Mouse (Mus musculus) induced T-regulatory cell, adult 2 months (primary cell): ENCODE results near the gene Krt82.

Source experiments
- DNase-seq: peaks from one replicate; pipeline ENCODE4 v3.0.0-alpha.2; 2012; ENCODE audit warnings: low read depth

Gene Krt82

DNA sequence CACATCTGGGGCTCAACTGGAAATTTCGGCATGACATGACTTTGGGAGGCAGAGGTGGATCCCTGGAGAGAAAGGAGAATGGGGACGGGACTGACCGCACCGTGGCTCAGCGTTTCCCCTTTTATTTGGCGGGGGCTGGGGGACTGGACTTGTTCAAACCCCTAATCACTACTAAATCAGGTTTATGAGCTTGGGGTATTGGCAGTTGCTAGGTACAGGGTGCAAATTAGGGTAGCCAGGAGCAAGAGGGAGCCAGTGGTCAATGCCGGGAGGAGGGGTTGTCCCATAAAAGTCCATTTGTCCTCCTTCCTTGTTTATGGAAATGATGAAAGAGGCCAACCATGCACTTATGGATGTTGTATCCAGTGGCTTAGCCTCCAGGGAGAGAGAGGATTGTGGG is at the start of gene Krt82:
TSS of gene Krt82 (minus strand) at position 101 of the 400 bp plus-strand sequence.
- DNase-seq = no peak

DNA sequence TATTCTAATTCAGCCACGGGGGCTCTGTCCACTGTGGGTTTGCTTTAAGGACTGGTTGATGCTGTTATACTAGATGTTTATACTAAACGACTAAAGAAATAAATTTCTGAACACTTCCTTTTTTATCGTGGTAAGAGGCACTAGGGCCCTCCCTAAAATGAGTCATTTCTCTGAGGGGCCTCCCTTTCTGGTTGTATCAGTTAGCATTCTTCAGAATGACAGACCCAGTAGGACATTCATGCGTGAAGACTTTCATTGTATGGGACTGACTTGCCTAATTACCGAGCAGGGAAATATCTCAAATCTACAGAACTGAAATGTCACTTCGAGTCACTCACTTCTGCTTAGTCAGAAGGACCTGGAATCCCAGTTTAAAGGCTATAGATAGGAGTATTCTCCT is 48.7 kb upstream of the Krt82 start:
- DNase-seq = no peak

DNA sequence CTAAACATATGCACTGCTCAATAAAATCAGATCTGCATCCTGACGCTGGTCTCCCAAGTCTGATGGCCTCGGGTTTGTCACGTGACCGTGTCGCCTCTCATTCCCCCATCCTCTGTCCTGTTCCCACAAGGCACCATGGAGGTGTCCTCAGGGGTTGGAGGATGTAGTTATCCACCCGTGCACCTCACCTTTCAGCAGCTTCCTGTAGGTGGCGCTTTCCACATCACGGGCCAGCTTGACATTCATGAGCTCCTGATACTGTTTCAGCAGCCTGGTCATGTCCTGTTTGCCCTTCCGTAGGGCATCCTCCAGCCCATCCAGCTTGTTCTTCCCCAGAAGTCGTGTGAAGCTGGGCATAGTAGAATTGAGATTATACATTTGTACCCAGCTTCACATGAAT is 37.7 kb upstream of the Krt82 start:
- DNase-seq = peak; percentile 13

DNA sequence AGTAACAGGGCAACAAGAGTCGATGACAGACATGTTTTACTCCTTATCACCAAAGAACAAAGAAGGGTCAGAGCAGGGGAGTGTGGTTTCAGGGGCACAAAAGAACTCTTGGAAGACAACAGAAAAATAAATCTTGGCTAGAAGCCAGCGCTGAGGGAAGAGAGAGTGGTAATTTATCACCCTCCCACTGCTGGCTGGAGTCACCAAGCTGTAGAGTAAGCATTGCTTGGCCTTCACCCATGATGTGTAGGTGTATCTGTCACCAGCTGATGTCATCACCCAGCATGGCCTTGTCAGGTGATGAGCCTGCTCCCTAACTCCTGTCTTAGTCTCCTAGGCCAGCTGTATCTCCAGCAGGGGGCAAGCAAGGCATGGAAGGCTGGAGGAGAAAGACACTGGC is 34.0 kb upstream of the Krt82 start:
- no peak for DNase-seq

DNA sequence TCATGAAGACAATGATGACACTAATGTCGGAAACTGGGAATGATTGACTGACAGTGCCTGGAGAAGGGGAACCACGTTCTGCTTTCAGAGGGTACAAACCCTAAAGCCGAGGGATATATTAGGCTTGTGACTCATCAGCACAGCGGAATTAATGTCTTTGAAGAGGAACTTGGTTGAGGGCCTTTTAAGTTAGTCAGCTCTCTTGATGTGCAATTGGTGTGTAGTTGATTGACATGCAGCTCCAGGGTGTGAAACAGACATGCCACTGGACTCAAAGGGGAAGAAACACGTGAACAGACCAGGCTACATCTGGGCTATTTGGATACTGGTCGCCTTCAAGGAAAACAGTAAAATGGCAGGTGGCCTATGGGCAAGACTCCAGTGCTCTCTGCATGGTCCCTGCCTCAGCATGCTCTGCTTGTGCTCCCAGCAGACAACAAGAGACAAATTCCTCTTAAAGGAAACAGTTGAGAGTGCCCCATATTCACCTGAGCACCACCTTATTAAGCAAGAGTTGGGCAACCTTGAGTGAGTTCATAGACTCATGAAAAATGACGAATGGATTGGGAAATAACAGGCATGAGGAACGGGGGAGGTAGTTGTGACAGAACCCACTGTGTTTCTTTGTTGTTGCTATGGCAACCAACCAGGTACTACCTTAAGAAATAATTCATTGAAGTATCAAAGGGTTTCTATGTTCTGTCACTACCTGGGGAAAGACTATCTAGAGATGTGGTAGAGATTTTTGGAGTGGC is 32.9 kb upstream of the Krt82 start:
- no peak for DNase-seq

DNA sequence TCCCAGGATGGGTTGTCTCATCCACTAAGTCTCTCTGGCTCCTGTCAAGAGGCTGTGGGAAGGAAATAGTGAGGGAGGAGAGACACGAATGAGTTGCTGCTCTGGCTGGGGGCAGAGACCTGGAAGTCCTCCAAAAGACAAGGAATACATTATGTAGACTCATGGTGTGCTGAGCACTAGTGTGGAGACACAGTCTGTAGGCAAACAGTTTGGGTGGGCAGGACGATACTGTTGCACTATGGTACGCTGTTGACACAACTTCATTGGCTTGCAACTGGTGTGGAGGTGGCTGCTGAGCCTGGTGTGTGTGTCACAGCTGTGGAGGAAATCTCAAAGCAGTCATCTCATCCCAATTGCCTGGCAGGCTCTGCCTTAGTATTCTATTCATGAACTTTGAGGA is 31.2 kb upstream of the Krt82 start:
- no peak for DNase-seq

DNA sequence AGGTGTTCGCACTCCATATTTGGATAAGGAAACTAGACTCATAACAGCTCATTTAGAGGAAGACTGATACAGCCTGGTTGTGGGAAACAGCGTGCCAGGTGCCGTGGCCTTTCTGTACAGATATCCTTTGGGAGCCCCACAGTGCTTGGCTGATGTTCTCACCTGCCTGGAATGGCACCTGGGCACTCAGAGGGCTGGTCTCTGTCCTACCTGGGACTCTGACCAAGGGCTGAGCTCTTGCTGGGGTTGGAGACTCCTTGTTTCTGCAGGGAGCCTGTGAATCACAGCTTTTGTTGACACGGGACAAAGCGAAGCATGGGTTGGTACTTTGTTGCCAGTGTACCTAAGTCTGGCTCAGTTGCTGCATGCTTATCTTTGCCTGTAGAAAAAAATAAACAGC is 25.0 kb upstream of the Krt82 start:
- no peak for DNase-seq

DNA sequence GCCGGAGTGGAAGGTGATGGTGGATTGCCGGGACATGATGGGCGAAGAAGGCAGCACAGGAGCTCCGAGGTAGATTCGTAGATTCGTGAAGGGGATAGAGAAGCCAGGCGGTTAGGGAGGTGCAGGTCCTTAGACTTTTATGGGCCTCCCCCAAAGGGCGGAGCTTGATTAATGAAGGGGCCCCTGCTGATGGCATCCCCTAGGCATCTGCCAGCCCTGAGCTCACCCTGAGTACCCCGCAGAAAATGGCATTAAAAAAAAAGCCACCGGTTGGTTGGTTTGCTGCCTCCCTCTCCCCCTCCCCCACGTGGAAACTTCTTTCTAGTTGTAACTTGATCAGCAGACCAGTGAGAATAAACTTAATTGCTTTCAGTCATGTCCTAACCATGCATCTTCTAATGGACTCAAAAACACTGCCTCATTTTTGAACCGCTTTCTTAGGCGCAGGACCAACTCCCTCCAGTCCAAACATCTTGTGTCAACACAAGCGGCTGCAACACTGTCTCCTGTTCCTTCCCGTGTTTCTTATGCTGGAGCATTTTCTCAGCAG is 23.4 kb upstream of the Krt82 start, which contains the start of gene Krt75:
TSS of gene Krt75 (minus strand) at position 109 of the 550 bp plus-strand sequence.
- DNase-seq = no peak

DNA sequence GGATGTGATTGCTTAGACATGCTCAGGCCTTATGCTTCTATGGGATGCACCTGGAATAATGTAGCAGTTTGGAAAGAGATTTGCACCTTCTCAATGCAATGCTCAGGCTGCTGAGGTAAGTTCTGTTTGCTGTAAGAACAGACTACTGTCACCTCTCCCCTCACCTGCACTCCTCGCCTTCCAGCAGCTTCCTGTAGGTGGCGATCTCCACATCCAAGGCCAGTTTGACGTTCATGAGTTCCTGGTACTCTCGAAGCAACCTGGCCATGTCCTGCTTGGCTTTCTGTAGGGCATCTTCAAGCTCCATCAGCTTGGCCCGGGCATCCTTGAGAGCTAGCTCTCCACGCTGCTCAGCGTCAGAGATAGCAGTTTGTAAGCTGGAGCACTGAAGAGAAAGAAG is 17.3 kb upstream of the Krt82 start:
- DNase-seq = peak; percentile 19

DNA sequence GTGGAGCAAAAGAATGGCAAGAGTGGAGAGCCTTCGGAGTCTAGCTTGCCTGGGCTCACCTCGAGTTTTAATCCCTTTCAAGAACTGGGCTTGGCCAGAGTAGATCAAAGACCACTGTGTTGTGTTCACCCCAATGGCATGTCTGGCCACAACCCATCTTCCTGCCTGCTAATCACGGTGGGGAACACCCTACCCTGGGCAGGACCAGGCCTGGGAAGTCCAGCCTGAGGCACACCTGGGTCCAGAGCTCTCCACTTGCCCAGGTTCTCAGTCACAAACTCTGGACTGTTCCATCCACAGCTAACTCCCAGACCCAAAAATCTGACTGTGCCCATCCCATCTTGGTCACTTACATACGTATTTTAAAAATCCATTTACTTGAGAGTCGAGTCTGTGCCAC is 12.4 kb upstream of the Krt82 start, which contains the start of gene Krt90:
TSS of gene Krt90 (minus strand) at position 101 of the 400 bp plus-strand sequence.
- no peak for DNase-seq

DNA sequence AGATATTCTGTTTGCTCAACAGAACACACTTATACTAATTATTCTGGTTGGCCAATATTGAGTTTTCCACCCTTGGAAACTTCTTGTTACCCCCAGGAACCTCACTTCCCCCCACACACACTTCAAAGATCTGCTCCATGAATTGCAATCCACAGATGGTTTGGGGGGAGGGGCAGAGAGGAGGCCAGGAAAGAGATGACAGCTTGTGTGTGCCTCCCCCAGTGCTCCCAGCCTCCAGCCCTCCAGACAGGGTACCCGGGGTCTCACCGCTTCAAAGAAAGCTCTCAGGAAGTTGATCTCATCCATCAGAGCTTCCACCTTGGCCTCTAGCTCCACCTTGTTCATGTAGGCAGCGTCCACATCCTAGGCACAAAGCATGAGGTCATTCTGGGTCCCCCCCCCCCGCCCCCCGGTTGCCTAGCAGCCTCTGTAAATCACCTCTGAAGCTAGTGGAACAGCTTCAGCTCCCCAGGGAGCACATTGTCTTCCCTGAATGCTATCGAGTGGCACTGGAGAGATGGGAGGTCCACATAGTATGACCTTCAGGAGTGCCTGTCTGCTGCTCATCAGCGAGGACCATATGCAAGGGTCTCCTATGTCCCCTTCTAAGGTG is 7.7 kb upstream of the Krt82 start:
- no peak for DNase-seq

DNA sequence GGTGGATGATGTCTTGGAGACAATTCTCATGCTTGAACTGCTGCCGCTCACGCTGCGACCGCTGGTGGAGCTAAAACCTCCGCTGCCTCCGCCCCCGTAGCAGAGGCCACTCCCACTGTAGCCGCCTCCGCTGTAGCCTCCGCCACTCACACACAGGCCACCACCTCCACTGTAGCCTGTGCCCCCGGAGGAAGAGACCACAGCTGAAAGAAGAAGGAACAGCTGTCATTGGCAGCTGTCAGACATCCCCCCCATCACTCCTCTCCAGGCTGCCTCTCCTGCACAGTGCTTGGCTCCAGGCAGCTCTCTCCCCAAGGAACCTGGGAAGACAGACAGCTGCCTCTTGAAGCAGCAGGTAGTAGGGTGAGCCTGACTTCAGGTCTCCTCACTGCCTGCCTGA is 2.7 kb upstream of the Krt82 start:
- peak; percentile 7 for DNase-seq

DNA sequence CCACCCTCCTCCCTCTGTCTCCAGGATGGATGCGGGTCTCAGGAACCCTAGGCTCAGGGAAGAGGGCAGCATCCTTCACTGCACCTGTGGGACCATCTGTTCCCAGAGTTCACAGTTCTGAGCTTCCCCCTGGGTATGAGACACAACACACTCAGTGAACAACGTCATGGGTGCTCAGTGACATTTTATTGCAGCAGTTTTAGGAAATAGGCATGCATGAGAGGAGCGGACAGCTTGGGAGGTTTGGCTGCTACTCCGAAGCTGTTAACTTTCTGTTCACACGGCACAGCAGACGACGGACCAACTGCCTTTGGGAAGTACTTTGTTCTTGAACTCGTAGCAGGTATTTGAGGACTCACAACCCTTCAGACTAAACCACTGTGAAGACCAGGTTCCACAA is 1.7 kb upstream of the Krt82 start:
- DNase-seq = no peak

DNA sequence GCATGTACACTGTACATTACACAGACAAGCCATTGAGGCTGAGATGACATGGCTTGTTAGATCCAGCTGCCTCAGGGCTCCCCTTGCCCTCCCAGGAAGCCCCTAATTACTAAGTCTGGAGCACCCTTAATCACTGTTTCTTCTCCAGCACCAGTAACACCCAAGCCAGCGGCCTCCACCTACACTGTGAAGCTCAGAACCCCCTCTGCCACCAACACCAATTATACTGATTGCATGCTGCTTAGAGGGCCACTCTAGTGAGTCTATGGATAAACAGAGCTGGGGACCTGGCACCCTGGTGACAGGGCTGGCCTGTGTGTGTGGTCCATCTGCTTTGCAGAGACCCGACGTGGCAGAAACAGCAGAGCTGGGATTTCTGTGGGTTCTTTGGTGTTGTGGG is 6.0 kb downstream of the Krt82 start:
- no peak for DNase-seq

DNA sequence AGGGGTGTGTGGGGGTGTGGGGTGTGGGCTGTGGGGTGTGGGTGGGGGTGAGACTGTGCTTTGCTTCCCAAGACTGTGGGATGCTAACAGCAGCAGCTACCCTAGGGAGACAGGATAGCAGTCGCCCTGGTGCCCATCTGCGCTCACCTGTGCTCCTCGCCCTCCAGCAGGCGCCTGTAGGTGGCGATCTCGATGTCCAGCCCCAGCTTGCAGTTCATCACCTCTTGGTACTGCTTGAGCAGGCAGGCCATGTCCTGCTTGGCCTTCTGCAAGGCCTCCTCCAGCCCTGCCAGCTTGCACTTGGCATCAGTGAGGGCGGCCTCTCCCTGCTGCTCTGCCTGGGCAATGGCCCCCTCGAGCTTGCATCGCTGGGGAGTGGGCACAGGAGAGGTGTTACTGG is 7.9 kb downstream of the Krt82 start:
- DNase-seq = no peak

DNA sequence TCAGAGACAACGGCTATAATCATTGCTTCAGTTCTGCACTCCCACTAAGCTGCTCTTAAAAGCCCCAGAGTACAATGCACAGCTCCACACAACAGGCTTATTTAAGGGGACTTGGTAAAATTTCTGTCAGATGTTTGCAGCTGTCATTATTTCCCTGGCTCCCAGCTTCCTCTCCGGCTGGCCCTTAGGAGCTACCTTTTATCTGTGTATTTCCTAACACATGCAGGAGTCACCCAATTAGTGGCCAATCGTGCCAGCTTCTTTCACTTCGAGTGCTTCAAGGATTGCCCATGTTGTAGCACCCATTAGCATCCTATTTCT is 11.9 kb downstream of the Krt82 start:
- no peak for DNase-seq

DNA sequence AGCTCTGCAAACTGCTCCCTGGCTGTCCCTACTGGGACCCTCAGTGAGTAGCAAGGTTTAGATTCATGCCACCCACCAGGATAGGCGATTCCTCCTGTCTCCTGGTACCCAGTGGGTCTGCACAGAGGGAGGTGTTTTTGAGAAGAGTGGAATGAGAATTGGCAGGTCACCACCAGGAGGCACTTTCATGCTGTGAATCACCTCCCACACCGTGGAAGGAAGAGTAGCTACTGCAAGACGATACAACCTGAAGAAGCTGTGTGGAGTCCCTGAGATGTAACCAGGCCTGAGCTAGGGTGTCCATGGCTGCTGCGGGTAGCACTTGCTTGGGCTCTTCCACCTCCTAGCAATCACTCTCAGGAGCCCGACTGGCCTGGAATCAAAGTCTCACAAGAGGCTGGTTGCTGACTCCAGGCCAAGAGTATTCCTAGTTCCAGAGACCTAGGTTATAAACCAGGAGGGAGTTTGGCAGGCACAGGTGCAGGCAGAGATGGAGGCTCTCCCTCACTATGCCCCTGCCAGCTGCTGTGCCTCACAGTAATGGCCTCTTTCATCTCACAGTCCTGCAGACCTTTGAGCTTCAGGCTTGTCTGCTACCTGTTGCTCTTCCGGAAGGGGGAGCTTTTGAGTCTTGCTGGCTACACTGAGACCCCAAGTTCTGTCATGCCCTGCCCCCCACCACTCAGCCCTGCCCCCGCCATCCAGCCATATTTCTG is 12.4 kb downstream of the Krt82 start:
- peak; percentile 3 for DNase-seq

DNA sequence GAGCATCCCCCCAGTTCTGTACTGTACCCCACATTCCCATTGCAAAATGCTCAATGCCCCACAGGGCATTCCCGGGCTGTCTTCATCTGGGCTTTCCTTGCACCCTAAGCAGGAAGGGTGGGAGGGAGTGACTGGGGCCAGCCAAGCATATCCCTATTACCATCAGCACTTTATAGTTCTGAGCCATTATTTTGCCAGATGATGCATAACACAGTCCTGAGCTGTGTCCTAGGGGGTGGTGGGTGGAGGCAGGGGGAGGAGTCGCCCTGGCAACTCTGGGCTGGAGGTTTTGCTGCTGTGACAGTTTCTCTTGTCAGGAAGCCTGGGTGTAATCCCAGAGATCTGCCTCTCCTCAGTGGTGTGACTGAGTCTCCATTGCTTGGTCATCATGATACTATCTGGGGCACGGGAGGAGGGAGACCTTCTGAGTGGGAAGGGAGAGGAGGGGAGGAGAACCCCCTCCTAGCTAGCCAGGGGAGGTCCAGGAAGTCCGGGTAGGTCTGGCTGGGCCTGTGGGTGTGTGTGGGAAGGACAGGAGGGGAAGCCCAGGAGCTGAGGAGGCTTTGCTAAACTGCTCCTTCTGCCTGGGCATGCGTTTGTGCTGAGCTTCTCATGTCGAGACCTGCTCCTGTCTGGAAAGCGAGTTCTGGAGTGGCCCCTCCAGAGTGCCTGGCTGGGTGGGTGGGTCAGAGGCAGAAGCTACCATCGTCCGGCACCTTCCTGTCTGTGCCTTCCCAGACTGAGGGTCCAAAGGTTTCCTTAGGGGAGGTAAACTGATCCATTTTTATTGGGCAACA is 14.2 kb downstream of the Krt82 start:
- DNase-seq = no peak

DNA sequence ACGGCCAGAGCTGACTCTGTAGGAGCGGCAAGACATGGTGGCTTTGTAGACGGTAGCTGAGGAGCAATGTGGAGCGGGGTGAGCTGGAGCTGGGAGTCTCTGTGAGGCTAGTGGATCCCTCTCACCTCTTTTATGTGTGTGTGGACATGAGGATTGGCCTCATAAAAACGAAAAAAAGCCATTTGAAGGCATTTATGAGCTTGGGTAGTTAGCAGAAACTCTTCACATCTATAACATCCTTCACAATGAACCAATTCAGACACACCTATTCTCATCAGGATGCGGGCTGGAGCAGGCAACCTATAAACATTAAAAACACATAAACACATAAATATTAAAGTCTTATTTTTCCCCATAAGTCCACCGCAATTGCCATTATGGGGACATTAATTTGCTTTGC is 17.7 kb downstream of the Krt82 start, which contains the start of gene Krt84:
TSS of gene Krt84 (minus strand) at position 101 of the 400 bp plus-strand sequence.
- DNase-seq = no peak

DNA sequence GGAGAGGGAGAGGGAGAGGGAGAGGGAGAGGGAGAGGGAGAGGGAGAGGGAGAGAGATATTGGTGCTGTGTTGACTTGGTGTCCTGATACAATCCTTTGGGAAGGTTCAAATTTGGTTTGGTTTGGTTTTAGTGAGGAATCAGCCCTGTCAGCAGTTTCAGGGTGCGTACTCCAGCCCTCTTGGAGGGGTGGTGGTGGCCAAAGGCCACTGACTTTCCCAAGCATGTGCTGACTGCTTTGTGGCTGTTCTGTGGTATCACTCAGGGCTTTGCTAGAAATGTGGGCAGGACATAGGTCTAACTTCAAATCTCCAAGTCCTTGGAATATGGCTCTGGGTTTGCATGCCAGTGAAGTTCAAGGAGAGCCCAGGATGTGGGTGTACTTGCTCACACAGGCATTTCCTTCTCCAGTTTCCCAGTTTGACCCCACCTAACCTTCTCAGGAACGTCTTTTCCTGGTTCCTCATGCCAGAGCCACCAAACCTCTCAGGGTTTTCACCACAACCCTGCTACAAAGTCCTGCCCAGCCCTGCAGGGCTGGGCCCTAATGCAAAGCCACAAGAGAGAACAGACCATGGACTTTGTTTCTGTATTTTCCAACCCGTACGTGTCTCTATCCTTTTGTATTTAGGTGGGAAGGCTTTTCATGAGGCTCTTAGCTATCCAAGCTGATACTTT is 27.8 kb downstream of the Krt82 start:
- no peak for DNase-seq

DNA sequence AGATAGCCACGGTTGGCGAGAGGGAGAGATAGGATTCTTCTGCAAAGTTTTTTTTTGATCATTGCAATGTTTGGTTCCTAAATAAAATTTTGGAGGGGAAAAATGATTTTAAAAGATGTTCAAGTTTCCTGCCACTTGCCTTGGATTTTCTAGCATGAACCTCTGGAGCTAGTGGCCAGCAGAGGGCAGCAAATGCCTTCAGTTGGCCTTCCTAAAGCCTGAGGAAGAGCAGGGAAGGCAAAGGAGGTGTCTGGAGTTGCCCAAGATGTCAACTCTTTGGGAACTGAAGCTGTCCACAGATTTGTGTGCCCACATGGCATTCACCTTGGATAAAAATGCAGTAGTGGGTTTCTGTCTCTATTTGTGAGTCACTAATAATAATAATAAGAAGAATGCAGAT is 30.7 kb downstream of the Krt82 start:
- DNase-seq = peak; percentile 60
